ENCODE assay signal across 34 mouse cellular contexts in the genomic region with DNA sequence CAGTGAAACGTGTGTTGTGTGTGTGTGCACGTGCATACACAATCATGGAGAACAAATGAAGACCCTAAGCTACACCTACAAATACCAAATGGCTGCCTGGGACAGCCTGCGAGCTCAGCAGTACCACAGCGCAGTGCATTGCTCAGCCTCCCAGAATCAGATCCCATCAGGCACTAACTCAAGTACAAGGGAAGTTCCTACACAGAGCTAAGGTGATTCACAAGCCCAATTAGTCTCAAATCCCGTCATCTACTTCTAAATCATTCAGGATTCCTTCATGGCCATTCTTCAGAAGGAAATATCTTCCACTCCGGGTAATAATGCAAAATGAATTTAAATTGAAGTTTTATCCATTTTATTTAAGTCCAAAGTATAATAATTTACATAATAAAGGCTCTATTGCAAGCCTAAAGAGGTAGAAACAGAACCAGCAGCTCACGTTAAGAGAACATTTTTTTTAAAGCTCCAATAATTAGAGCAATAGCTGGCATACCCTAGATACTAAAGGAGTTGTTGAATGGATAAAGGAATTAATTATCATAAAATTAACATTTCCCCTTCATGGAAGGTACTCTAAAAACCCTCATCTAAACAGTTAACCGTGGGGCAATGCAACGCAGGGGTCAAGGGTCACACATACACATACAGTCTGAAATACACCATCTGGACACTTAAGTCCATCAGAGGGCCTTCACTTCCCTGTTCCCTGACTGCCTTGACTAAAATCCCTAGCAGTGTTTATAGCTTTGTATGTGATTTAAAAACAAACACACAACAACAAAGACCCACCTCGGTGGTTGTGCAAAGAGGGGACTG. TPM values are rescaled to one million over a fixed set of nuclear protein-coding genes. Genes with fewer than 3 reads are reported as not detected.
DNase-seq lines count a peak whose midpoint lies in the region; ATAC-seq and TF ChIP-seq lines count a peak whose summit lies in the region.
"Had no signal": no experiment of that assay in that cellular context is flagged by ENCODE, and none has a peak within 500 bp of the region (broad histone marks: within the 10 kb centered on the region; RNA-seq: fewer than 3 reads in every experiment).

No protein-coding gene starts in this region.

- TF ChIP-seq EP300 in stomach, postnatal 0 days (optimal IDR thresholded peaks at IDR 0.05) = no peak

- no peak for TF ChIP-seq CTCF in layer of hippocampus, adult 2 months (conservative IDR thresholded peaks at IDR 0.05)
- TF ChIP-seq CTCF in stomach, postnatal 0 days (IDR thresholded peaks at IDR 0.05; ENCODE audit: low read depth) = no peak

- no peaks in the 10 kb centered on the region for H3K9me3 ChIP-seq in stomach, embryonic 14.5 days (ENCODE audit: control insufficient read depth, low read depth, low read length)
- no peaks in the 10 kb centered on the region for H3K9me3 ChIP-seq in stomach, postnatal 0 days (ENCODE audit: control insufficient read depth, low read length)
- H3K9me3 ChIP-seq in forebrain, embryonic 16.5 days (ENCODE audit: control insufficient read depth, low read length) = peaks cover 3% of the 10 kb centered on the region

- no peaks in the 10 kb centered on the region for H3K27me3 ChIP-seq in stomach, embryonic 14.5 days (ENCODE audit: control insufficient read depth, insufficient read depth, low read length)
- H3K27me3 ChIP-seq in stomach, postnatal 0 days (ENCODE audit: control insufficient read depth, insufficient read depth, low read length) = no peaks in the 10 kb centered on the region
- no peaks in the 10 kb centered on the region for H3K27me3 ChIP-seq in forebrain, embryonic 16.5 days (replicated peaks; ENCODE audit: control insufficient read depth, insufficient read depth, low read length)
- H3K27me3 ChIP-seq: heart, embryonic 13.5 days; neural tube, embryonic 13.5 days had no signal

- H3K9ac ChIP-seq in stomach, embryonic 14.5 days (replicated peaks; ENCODE audit: low read depth, low read length) = no peak overlapping the region
- H3K9ac ChIP-seq in stomach, postnatal 0 days (ENCODE audit: low read length) = no peak overlapping the region
- H3K9ac ChIP-seq in forebrain, embryonic 16.5 days (replicated peaks; ENCODE audit: low read depth, low read length) = no peak overlapping the region
- H3K9ac ChIP-seq: heart, embryonic 13.5 days; hindbrain, embryonic 14.5 days; liver, embryonic 14.5 days; neural tube, embryonic 13.5 days had no signal

- WGBS in stomach, embryonic 14.5 days = 60% methylated on average over 10 of the region's 10 CpGs
- WGBS in stomach, postnatal 0 days = 62% methylated on average over 10 of the region's 10 CpGs
- WGBS in forebrain, embryonic 16.5 days = 22% methylated on average over 10 of the region's 10 CpGs

- peak overlapping the region; percentile 28; the same call in 1 of the 2 replicates for H3K27ac ChIP-seq in layer of hippocampus, adult 2 months
- peak overlapping the region; percentile 21; the same call in 1 of the 2 replicates for H3K27ac ChIP-seq in stomach, embryonic 14.5 days (ENCODE audit: low read length)
- H3K27ac ChIP-seq in stomach, postnatal 0 days (replicated peaks) = no peak overlapping the region
- no peak overlapping the region for H3K27ac ChIP-seq in forebrain, embryonic 16.5 days (ENCODE audit: low read length)
- H3K27ac ChIP-seq: heart, adult 2 months; hindbrain, embryonic 14.5 days; liver, embryonic 14.5 days; neural tube, embryonic 13.5 days had no signal

- no peaks in the 10 kb centered on the region for H3K36me3 ChIP-seq in stomach, embryonic 14.5 days (ENCODE audit: control insufficient read depth, insufficient read depth, low read length)
- 0 out of 2 replicates have a peak, but pooled peaks cover 2% of the 10 kb centered on the region for H3K36me3 ChIP-seq in stomach, postnatal 0 days (ENCODE audit: control insufficient read depth, insufficient read depth, low read length)
- H3K36me3 ChIP-seq in forebrain, embryonic 16.5 days (ENCODE audit: control insufficient read depth, insufficient read depth) = no peaks in the 10 kb centered on the region
- H3K36me3 ChIP-seq: neural tube, embryonic 13.5 days had no signal

- no peak overlapping the region for H3K4me3 ChIP-seq in layer of hippocampus, adult 2 months
- H3K4me3 ChIP-seq in stomach, embryonic 14.5 days (ENCODE audit: low read depth, low read length) = no peak overlapping the region
- H3K4me3 ChIP-seq in stomach, postnatal 0 days (ENCODE audit: low read depth, low read length) = no peak overlapping the region
- H3K4me3 ChIP-seq in forebrain, embryonic 16.5 days (replicated peaks; ENCODE audit: low read length) = no peak overlapping the region
- H3K4me3 ChIP-seq: erythroblast, embryonic 14.5 days; heart, adult 2 months; heart, embryonic 13.5 days; neural tube, embryonic 13.5 days had no signal

- no peak for ATAC-seq in stomach, embryonic 14.5 days (ENCODE audit: insufficient number of reproducible peaks, insufficient read depth, low FRiP score, low read depth)
- ATAC-seq in stomach, postnatal 0 days (ENCODE audit: low FRiP score, low TSS enrichment) = no peak
- peak; percentile 58 for ATAC-seq in forebrain, embryonic 16.5 days
- no peak for ATAC-seq in monocyte, adult 5-6 weeks (replicated peaks; ENCODE audit: insufficient number of reproducible peaks, low FRiP score, low TSS enrichment, poor library complexity, severe bottlenecking)

- no peak for DNase-seq in layer of hippocampus, adult 2 months (ENCODE audit: low spot score in 2 of 2)
- DNase-seq in layer of hippocampus, adult 18-20 months (ENCODE audit: low spot score in 2 of 2) = no peak
- no peak for DNase-seq in stomach, postnatal 0 days (ENCODE audit: low spot score)
- no peak for DNase-seq in left cerebral cortex, adult 9 months (ENCODE audit: low spot score in 2 of 2)
- DNase-seq: adrenal gland, postnatal 25 days; cerebellum, adult 18-20 months; cerebellum, postnatal 10 days; gastrocnemius, postnatal 25 days; heart, adult 2 months; heart, postnatal 10 days; kidney, adult 18-20 months; kidney, postnatal 4 days; layer of hippocampus, adult 9-11 months; liver; lung, adult 2 months; lung, postnatal 14 days; right cerebral cortex, postnatal 4 days had no signal

- H3K4me2 ChIP-seq in stomach, embryonic 14.5 days (replicated peaks; ENCODE audit: low read depth, low read length) = no peak overlapping the region
- no peak overlapping the region for H3K4me2 ChIP-seq in stomach, postnatal 0 days (replicated peaks; ENCODE audit: low read depth)
- H3K4me2 ChIP-seq in forebrain, embryonic 16.5 days (ENCODE audit: low read length) = no peak overlapping the region
- H3K4me2 ChIP-seq: heart, embryonic 13.5 days; hindbrain, embryonic 14.5 days; neural tube, embryonic 13.5 days had no signal

- peaks cover 29% of the 10 kb centered on the region; the same call in 1 of the 2 replicates for H3K4me1 ChIP-seq in stomach, embryonic 14.5 days (ENCODE audit: control insufficient read depth, insufficient read depth, low read length)
- peaks cover 10% of the 10 kb centered on the region; the same call in 1 of the 2 replicates for H3K4me1 ChIP-seq in stomach, postnatal 0 days (replicated peaks; ENCODE audit: control insufficient read depth, insufficient read depth)
- no peaks in the 10 kb centered on the region for H3K4me1 ChIP-seq in forebrain, embryonic 16.5 days (replicated peaks; ENCODE audit: control insufficient read depth, insufficient read depth, low read length)

RNA-seq across cellular contexts. Expression of gene Gm10322, which starts 47.0 kb away (rescaled TPM):
- not detected for total RNA-seq in layer of hippocampus, adult 2 months (2021)
- not detected for total RNA-seq in layer of hippocampus, adult 18-20 months (2021)
- polyA plus RNA-seq in stomach, embryonic 14.5 days (2014; fragmentation: Nextera tagmentation; extraction: Ambion mirVana) = not detected in 2 replicates
- polyA plus RNA-seq in stomach, postnatal 0 days (2015; fragmentation: Nextera tagmentation; extraction: Ambion mirVana) = 0.38 TPM in 1 of 2 replicates, not detected in the other
- not detected in 2 replicates for polyA plus RNA-seq in forebrain, embryonic 16.5 days (2015; fragmentation: Nextera tagmentation; extraction: Ambion mirVana)
- total RNA-seq in monocyte, adult 5-6 weeks (2017) = not detected in 3 replicates
- total RNA-seq: adrenal gland, adult 18-20 months; adrenal gland, postnatal 25 days; gastrocnemius, postnatal 25 days; heart, adult 2 months; heart, postnatal 10 days; hematopoietic stem cell, adult 5-6 weeks; left cerebral cortex, postnatal 14 days; megakaryocyte progenitor cell, adult 5-6 weeks; midbrain, postnatal 0 days had no signal
- polyA plus RNA-seq: cortical plate, adult 2 months; embryonic facial prominence, embryonic 14.5 days; erythroblast, embryonic 14.5 days; heart, adult 2 months; heart, embryonic 13.5 days; hindbrain, embryonic 14.5 days; kidney, embryonic 16.5 days; limb, embryonic 11.5 days; liver, embryonic 14.5 days; lung, adult 2 months; midbrain, postnatal 0 days; neural tube, embryonic 13.5 days had no signal

RNA-seq across cellular contexts. Expression of gene Mcu, which starts 47.6 kb away (rescaled TPM):
- 10 to 100 TPM; 53.8 to 54.8 TPM for total RNA-seq in layer of hippocampus, adult 2 months (2021)
- total RNA-seq in layer of hippocampus, adult 18-20 months (2021) = 10 to 100 TPM; 48.0 to 51.0 TPM
- 60.4 and 66.4 TPM in 2 replicates for polyA plus RNA-seq in stomach, embryonic 14.5 days (2014; fragmentation: Nextera tagmentation; extraction: Ambion mirVana)
- polyA plus RNA-seq in stomach, postnatal 0 days (2015; fragmentation: Nextera tagmentation; extraction: Ambion mirVana) = 56.9 and 57.2 TPM in 2 replicates
- polyA plus RNA-seq in forebrain, embryonic 16.5 days (2015; fragmentation: Nextera tagmentation; extraction: Ambion mirVana) = 26.3 and 27.3 TPM in 2 replicates
- total RNA-seq in monocyte, adult 5-6 weeks (2017) = 14.7 to 23.8 TPM (median 23.2 TPM) in 3 replicates

Comparison
In these comparisons a context has a peak if more than half of its experiments do, and no peak if none do; other contexts are left out.
1. H3K27ac ChIP-seq: peak in layer of hippocampus, adult 2 months (single experiment) and stomach, embryonic 14.5 days (single experiment); none in stomach, postnatal 0 days (single experiment) and forebrain, embryonic 16.5 days (single experiment).